Mouse (Mus musculus) forebrain, embryonic 12.5 days (tissue): ENCODE data around the gene Hrh2. TPM values are rescaled to one million over a fixed set of nuclear protein-coding genes. Genes with fewer than 3 reads are reported as not detected.

ENCODE experiments used
- ATAC-seq: fragments of 200-750 bp; cut with Nextera tagmentation; 2 replicates; pipeline ENCODE4 v1.8.0; 2017; ENCODE audit warnings: moderate TSS enrichment; ENCODE audit not compliant: low FRiP score
- H3K27ac ChIP-seq: fragments of 300-500 bp; sonication (generic); 2 replicates; pipeline ENCODE4 v1.5.1; 2016; ENCODE audit warnings: mild to moderate bottlenecking
- H3K27me3 ChIP-seq: fragments of 300-500 bp; sonication (generic); 2 replicates; pipeline ENCODE4 v1.6.1; 2016; ENCODE audit warnings: mild to moderate bottlenecking
- H3K36me3 ChIP-seq: fragments of 300-500 bp; sonication (generic); replicated peaks from 2 replicates; pipeline ENCODE4 v1.6.1; 2016; ENCODE audit warnings: mild to moderate bottlenecking
- H3K4me1 ChIP-seq: fragments of 300-500 bp; sonication (generic); 2 replicates; pipeline ENCODE4 v1.6.1; 2016
- H3K4me2 ChIP-seq: fragments of 300-500 bp; sonication (generic); 2 replicates; pipeline ENCODE4 v1.6.1; 2016; ENCODE audit warnings: mild to moderate bottlenecking, moderate library complexity
- H3K4me3 ChIP-seq: fragments of 300-500 bp; sonication (generic); replicated peaks from 2 replicates; pipeline ENCODE4 v1.5.1; 2016; ENCODE audit warnings: mild to moderate bottlenecking
- H3K9ac ChIP-seq: fragments of 300-500 bp; sonication (generic); 2 replicates; pipeline ENCODE4 v1.6.1; 2016; ENCODE audit warnings: mild to moderate bottlenecking
- H3K9me3 ChIP-seq: fragments of 300-500 bp; sonication (generic); 2 replicates; pipeline ENCODE4 v1.6.1; 2016
- WGBS: fragments of 180-500 bp; shearing (Covaris S2); methylation state at CpG from one replicate; pipeline ENCODE4 v1.1.7; 2016; 5-methylcytosine and 5-hydroxymethylcytosine counted together
- polyA plus RNA-seq: library from polyadenylated mRNA; unstranded; fragments of >200 nt; fragmentation: Nextera tagmentation; extraction: Ambion mirVana; gene quantifications from 2 replicates; pipeline ENCODE4 v1.2.1, GENCODE M21; 2016

Gene Hrh2
- polyA plus RNA-seq, 1 experiment from 2014 or later, result not detected

GRCm38 (mm10) chr13:54164462-54164861, 27.5 kb upstream of the Hrh2 start:
- Histone ChIP-seq H3K4me1 (peaks cover 5% of the 10 kb centered on the region), H3K4me2 (no peak overlapping the region), H3K9me3 (no peaks in the 10 kb centered on the region), H3K9ac (no peak overlapping the region), H3K27ac (no peak overlapping the region), H3K4me3 (no peak overlapping the region), H3K36me3 (no peaks in the 10 kb centered on the region), H3K27me3 (no peaks in the 10 kb centered on the region)
- WGBS, result 93% methylated on average over 10 of the region's 10 CpGs
- no peak for ATAC-seq

GRCm38 (mm10) chr13:54165066-54165465, 26.9 kb upstream of the Hrh2 start:
- H3K9ac ChIP-seq, result no peak overlapping the region
- H3K4me1 ChIP-seq, result no peaks in the 10 kb centered on the region
- H3K27me3 ChIP-seq, result no peaks in the 10 kb centered on the region
- H3K36me3 ChIP-seq, result no peaks in the 10 kb centered on the region
- no peak overlapping the region for H3K27ac ChIP-seq
- H3K9me3 ChIP-seq, result no peaks in the 10 kb centered on the region
- H3K4me2 ChIP-seq, result no peak overlapping the region
- 87% methylated on average over 6 of the region's 6 CpGs for WGBS
- H3K4me3 ChIP-seq, result no peak overlapping the region
- ATAC-seq, result no peak

- no peak overlapping the region for H3K4me2 ChIP-seq
- no peak overlapping the region for H3K27ac ChIP-seq
- H3K27me3 ChIP-seq, result no peaks in the 10 kb centered on the region
- H3K9ac ChIP-seq, result no peak overlapping the region
- no peak overlapping the region for H3K4me3 ChIP-seq
- no peak for ATAC-seq
- WGBS, result 89% methylated on average over 6 of the region's 6 CpGs
- H3K36me3 ChIP-seq, result no peaks in the 10 kb centered on the region
- H3K4me1 ChIP-seq, result no peaks in the 10 kb centered on the region
- H3K9me3 ChIP-seq, result no peaks in the 10 kb centered on the region
These were observed 26.2 kb upstream of the Hrh2 start for GRCm38 (mm10) chr13:54165765-54166164.

- no peak overlapping the region for H3K4me2 ChIP-seq
- no peaks in the 10 kb centered on the region for H3K4me1 ChIP-seq
- no peaks in the 10 kb centered on the region for H3K27me3 ChIP-seq
- ATAC-seq, result no peak
- H3K27ac ChIP-seq, result no peak overlapping the region
- H3K9ac ChIP-seq, result no peak overlapping the region
- no peaks in the 10 kb centered on the region for H3K36me3 ChIP-seq
- 95% methylated on average over 2 of the region's 2 CpGs for WGBS
- no peak overlapping the region for H3K4me3 ChIP-seq
- H3K9me3 ChIP-seq, result no peaks in the 10 kb centered on the region
These were observed 24.9 kb upstream of the Hrh2 start for GRCm38 (mm10) chr13:54167036-54167435.

- Histone ChIP-seq H3K9me3 (no peaks in the 10 kb centered on the region), H3K27ac (no peak overlapping the region), H3K27me3 (no peaks in the 10 kb centered on the region), H3K4me1 (no peaks in the 10 kb centered on the region), H3K4me3 (no peak overlapping the region), H3K36me3 (no peaks in the 10 kb centered on the region), H3K9ac (no peak overlapping the region), H3K4me2 (no peak overlapping the region)
- WGBS, result 77% methylated on average over 8 of the region's 8 CpGs
- ATAC-seq, result no peak
These were observed 23.3 kb upstream of the Hrh2 start for GRCm38 (mm10) chr13:54168675-54169074.

GRCm38 (mm10) chr13:54170288-54170687, 21.6 kb upstream of the Hrh2 start:
- H3K36me3 ChIP-seq, result no peaks in the 10 kb centered on the region

GRCm38 (mm10) chr13:54171346-54171745, 20.6 kb upstream of the Hrh2 start:
- Histone ChIP-seq H3K4me1 (no peaks in the 10 kb centered on the region), H3K27me3 (no peaks in the 10 kb centered on the region), H3K9me3 (peaks cover 5% of the 10 kb centered on the region), H3K27ac (no peak overlapping the region), H3K4me2 (no peak overlapping the region), H3K36me3 (no peaks in the 10 kb centered on the region), H3K9ac (no peak overlapping the region), H3K4me3 (no peak overlapping the region)
- no peak for ATAC-seq
- WGBS, result 88% methylated on average over 10 of the region's 10 CpGs

More at GRCm38 (mm10) chr13:54170288-54170687, 21.6 kb upstream of the Hrh2 start:
- no peak for ATAC-seq
- WGBS, result 90% methylated on average over 6 of the region's 6 CpGs
- H3K4me1 ChIP-seq, result no peaks in the 10 kb centered on the region
- H3K27me3 ChIP-seq, result no peaks in the 10 kb centered on the region
- H3K4me2 ChIP-seq, result no peak overlapping the region
- no peak overlapping the region for H3K9ac ChIP-seq
- no peak overlapping the region for H3K27ac ChIP-seq
- H3K9me3 ChIP-seq, result peaks cover 5% of the 10 kb centered on the region
- H3K4me3 ChIP-seq, result no peak overlapping the region

GRCm38 (mm10) chr13:54171761-54172160, 20.2 kb upstream of the Hrh2 start:
- Histone ChIP-seq H3K4me3 (no peak overlapping the region), H3K27me3 (no peaks in the 10 kb centered on the region), H3K4me2 (no peak overlapping the region), H3K36me3 (no peaks in the 10 kb centered on the region), H3K9ac (no peak overlapping the region), H3K27ac (no peak overlapping the region), H3K9me3 (peaks cover 5% of the 10 kb centered on the region), H3K4me1 (no peaks in the 10 kb centered on the region)
- WGBS, result 69% methylated on average over 3 of the region's 3 CpGs
- ATAC-seq, result no peak

- H3K36me3 ChIP-seq, result no peaks in the 10 kb centered on the region
- H3K27ac ChIP-seq, result no peak overlapping the region
- ATAC-seq, result no peak
- no peaks in the 10 kb centered on the region for H3K4me1 ChIP-seq
- peaks cover 5% of the 10 kb centered on the region for H3K9me3 ChIP-seq
- H3K27me3 ChIP-seq, result no peaks in the 10 kb centered on the region
- H3K9ac ChIP-seq, result no peak overlapping the region
- 91% methylated on average over 2 of the region's 2 CpGs for WGBS
- H3K4me3 ChIP-seq, result no peak overlapping the region
- H3K4me2 ChIP-seq, result no peak overlapping the region
These were observed 18.0 kb upstream of the Hrh2 start for GRCm38 (mm10) chr13:54173941-54174340.

GRCm38 (mm10) chr13:54174703-54175102, 17.2 kb upstream of the Hrh2 start:
- H3K9me3 ChIP-seq, result peaks cover 5% of the 10 kb centered on the region

GRCm38 (mm10) chr13:54175426-54175825, 16.5 kb upstream of the Hrh2 start:
- Histone ChIP-seq H3K27ac (no peak overlapping the region), H3K4me1 (no peaks in the 10 kb centered on the region), H3K27me3 (no peaks in the 10 kb centered on the region), H3K9me3 (peaks cover 5% of the 10 kb centered on the region), H3K9ac (no peak overlapping the region), H3K36me3 (no peaks in the 10 kb centered on the region), H3K4me2 (no peak overlapping the region), H3K4me3 (no peak overlapping the region)
- no peak for ATAC-seq
- 88% methylated on average over 8 of the region's 8 CpGs for WGBS

More at GRCm38 (mm10) chr13:54174703-54175102, 17.2 kb upstream of the Hrh2 start:
- Histone ChIP-seq H3K9ac (no peak overlapping the region), H3K4me2 (no peak overlapping the region), H3K27me3 (no peaks in the 10 kb centered on the region), H3K27ac (no peak overlapping the region), H3K36me3 (no peaks in the 10 kb centered on the region), H3K4me1 (no peaks in the 10 kb centered on the region), H3K4me3 (no peak overlapping the region)
- ATAC-seq, result no peak
- 92% methylated on average over 4 of the region's 4 CpGs for WGBS

GRCm38 (mm10) chr13:54176406-54177020, 15.4 kb upstream of the Hrh2 start:
- no peak overlapping the region for H3K27ac ChIP-seq
- no peaks in the 10 kb centered on the region for H3K27me3 ChIP-seq
- WGBS, result 86% methylated on average over 4 of the region's 4 CpGs
- no peaks in the 10 kb centered on the region for H3K36me3 ChIP-seq
- H3K4me1 ChIP-seq, result no peaks in the 10 kb centered on the region
- no peak overlapping the region for H3K4me2 ChIP-seq
- no peak overlapping the region for H3K9ac ChIP-seq
- peaks cover 5% of the 10 kb centered on the region for H3K9me3 ChIP-seq
- H3K4me3 ChIP-seq, result no peak overlapping the region
- no peak for ATAC-seq

- Histone ChIP-seq H3K9me3 (peaks cover 5% of the 10 kb centered on the region), H3K9ac (no peak overlapping the region), H3K4me1 (no peaks in the 10 kb centered on the region), H3K4me2 (no peak overlapping the region), H3K27ac (no peak overlapping the region), H3K36me3 (no peaks in the 10 kb centered on the region), H3K27me3 (no peaks in the 10 kb centered on the region), H3K4me3 (no peak overlapping the region)
- WGBS, result 91% methylated on average over 2 of the region's 2 CpGs
- ATAC-seq, result no peak
These were observed 14.6 kb upstream of the Hrh2 start for GRCm38 (mm10) chr13:54177346-54177745.
